Mouse (Mus musculus): ENCODE measurements at regions not wholly inside any gene's neighbourhood (a gene's known extent, or its start where the extent isn't known, plus 50 kb on each side); places are given as distances from the start of the nearest gene placed in this dataset.

DNA sequence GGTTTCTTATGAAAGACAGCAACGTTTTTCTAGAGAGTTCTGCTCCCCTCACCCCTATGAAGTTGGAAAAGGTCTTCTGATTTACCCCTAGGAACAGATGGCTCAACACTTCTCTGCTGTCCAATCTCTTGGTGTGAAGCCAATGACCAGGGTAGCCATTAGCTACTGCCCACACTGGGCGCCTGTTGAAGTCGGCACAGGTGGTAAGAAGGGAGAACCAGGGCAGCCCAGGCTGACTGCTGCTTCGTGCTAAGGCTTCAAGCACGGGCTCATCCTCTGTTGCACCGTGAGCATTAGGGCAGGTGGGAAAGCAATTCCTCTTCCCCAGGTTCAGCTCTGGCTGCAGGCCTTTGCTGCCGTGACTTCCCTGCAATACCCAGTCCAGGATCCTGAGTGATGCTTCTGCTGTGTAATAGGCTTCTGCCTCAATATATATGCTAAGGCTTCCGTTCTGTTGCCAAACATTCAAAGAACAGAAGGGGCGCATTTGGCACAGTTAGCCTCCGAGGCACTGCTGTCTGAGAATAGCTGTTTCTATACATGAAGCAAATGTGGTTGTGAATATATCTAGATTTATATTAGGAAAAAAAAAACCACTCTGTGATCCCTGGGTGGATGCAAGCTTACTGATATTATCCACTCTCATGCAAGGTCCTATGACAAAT, 76.4 kb upstream of the Atp5g3 start:
- no peak for TF ChIP-seq CTCF (IDR thresholded peaks at IDR 0.05; ENCODE audit: low read depth)
- no peak for TF ChIP-seq EP300 (IDR thresholded peaks at IDR 0.05; ENCODE audit: low read depth)

Data from heart, postnatal 0 days (tissue).